Mouse (Mus musculus) embryonic fibroblast, embryonic 13.5 days (primary cell): ENCODE data around the gene Zfp658.

Experiments used
- CTCF ChIP-seq: IDR thresholded peaks from 2 replicates; pipeline ENCODE4 v1.5.1; 2011; ENCODE audit warnings: mild to moderate bottlenecking, control low read depth, low read length, moderate library complexity, borderline replicate concordance; ENCODE audit not compliant: insufficient read depth
- POLR2A ChIP-seq: IDR thresholded peaks from 2 replicates; pipeline ENCODE4 v1.6.1; 2011; ENCODE audit warnings: low read depth, mild to moderate bottlenecking, control low read depth, low read length, moderate library complexity

DNA sequence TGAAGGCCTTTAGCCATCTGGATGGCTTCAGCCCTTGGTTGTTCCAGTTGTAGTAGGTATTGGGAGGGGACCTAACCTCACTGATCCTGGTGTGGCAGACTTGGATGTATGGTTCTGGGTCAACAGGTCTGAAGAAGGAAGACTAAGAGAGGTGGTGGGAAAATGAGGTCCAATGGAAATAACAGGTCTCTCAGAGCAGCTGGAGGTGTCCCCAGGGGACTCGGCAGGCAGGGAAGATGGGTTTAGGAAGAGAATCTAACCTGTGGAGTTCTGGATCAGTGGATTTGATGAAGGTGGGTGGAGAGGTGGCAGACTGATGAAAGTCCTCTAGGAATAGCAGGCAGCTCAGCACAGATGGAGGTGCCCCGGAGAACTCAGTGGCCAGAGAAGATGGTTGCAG lies 39.3 kb upstream of the Zfp658 start:
- TF ChIP-seq CTCF = no peak
- no peak for TF ChIP-seq POLR2A
